Mouse (Mus musculus): Measurements from ENCODE around the gene Fgd3.

Gene Fgd3

GRCm38 (mm10) chr13:49215128-49215503 is 105.0 kb downstream of the Fgd3 start:
- DNase-seq (ENCODE audit: low spot score), result no peak

DNA sequence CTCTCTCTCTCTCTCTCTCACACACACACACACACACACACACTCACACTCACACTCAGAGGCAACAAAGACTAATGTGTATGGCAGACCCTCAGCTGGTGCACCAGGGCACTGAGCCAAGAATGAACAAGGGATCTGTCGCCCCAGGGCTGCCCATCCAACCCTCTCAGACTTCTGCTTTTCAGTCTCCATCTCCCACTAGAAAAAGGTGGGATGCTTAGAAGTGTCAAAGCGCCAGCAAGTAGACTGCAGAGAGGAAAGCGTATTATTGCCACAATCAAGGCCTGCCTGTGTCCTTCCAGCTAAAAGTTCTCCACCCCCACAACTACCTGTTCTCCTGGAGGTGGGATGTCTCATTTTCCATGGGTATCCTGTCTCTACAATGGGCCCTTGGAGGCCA is 105.7 kb downstream of the Fgd3 start:
- DNase-seq (ENCODE audit: low spot score), result no peak

- DNase-seq (ENCODE audit: low spot score), result no peak
These were observed 106.6 kb downstream of the Fgd3 start for GRCm38 (mm10) chr13:49213531-49213932.

DNA sequence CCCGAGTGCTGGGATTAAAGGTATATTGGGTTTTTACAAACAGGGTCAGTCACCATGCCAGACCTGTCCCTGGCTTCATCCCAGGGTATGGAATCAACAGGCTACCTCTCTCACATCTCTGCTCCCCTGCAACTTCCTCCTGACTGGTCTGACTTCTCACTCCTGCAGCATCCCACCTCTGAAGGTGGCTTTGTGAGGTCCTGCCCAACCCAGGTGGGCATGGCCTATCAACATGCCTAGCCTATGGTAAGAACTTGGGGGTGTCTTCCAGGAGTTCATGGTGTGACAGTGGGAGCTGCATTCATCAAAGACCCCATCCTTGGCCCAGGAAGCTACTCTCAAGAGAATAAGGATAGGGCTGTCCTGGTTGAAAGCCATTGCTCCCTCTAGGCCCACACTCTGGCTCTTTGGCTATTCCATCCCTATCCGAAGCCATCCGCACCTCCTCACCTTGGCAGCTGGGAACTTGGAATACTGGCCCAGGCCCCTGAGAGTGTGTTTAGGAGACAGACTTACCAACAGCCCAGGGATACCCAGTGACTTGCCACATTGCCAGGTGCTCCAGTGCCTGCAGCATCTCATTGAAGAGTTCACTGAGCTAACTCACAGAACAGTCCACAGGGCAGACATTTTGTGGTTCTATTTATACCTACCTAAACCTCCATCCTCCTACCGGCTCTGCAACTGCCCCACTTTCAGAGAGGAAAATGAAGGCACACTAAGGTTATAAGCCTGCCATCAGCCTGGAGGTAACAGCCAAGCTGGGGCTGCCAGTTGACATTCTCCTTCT is 107.2 kb downstream of the Fgd3 start:
- no peak for DNase-seq (ENCODE audit: low spot score)
